Mouse (Mus musculus) forebrain, embryonic 13.5 days (tissue): Measurements from ENCODE around the gene Msn. TPM values are rescaled to one million over a fixed set of nuclear protein-coding genes. Genes with fewer than 3 reads are reported as not detected.

Experiments used
- ATAC-seq: fragments of 200-750 bp; cut with Nextera tagmentation; 2 replicates; pipeline ENCODE4 v1.8.0; 2017
- H3K27ac ChIP-seq: fragments of 300-500 bp; sonication (generic); 2 replicates; pipeline ENCODE4 v1.5.1; 2015; ENCODE audit warnings: inconsistent platforms, mild to moderate bottlenecking, moderate library complexity
- H3K27me3 ChIP-seq: fragments of 300-500 bp; sonication (generic); 2 replicates; pipeline ENCODE4 v1.6.1; 2015; ENCODE audit warnings: mild to moderate bottlenecking, inconsistent platforms
- H3K36me3 ChIP-seq: fragments of 300-500 bp; sonication (generic); 2 replicates; pipeline ENCODE4 v1.6.1; 2015; ENCODE audit warnings: mild to moderate bottlenecking, inconsistent platforms; ENCODE audit not compliant: poor library complexity, severe bottlenecking
- H3K4me1 ChIP-seq: fragments of 300-500 bp; sonication (generic); 2 replicates; pipeline ENCODE4 v1.6.1; 2015; ENCODE audit warnings: inconsistent platforms
- H3K4me2 ChIP-seq: fragments of 300-500 bp; sonication (generic); 2 replicates; pipeline ENCODE4 v1.6.1; 2015; ENCODE audit warnings: inconsistent platforms, mild to moderate bottlenecking, moderate library complexity
- H3K4me3 ChIP-seq: fragments of 300-500 bp; sonication (generic); 2 replicates; pipeline ENCODE4 v1.5.1; 2015; ENCODE audit warnings: mild to moderate bottlenecking, inconsistent platforms
- H3K9ac ChIP-seq: fragments of 300-500 bp; sonication (generic); 2 replicates; pipeline ENCODE4 v1.6.1; 2015; ENCODE audit warnings: mild to moderate bottlenecking, inconsistent platforms
- H3K9me3 ChIP-seq: fragments of 300-500 bp; sonication (generic); replicated peaks from 2 replicates; pipeline ENCODE4 v1.6.1; 2016; ENCODE audit warnings: inconsistent platforms
- WGBS: fragments of 180-500 bp; shearing (Covaris S2); methylation state at CpG from one replicate; pipeline ENCODE4 v1.1.7; 2015; 5-methylcytosine and 5-hydroxymethylcytosine counted together
- polyA plus RNA-seq: library from polyadenylated mRNA; unstranded; fragments of >200 nt; fragmentation: Nextera tagmentation; extraction: Ambion mirVana; gene quantifications from 2 replicates; pipeline ENCODE4 v1.2.1, GENCODE M21; 2015

Gene Msn
- polyA plus RNA-seq = 50.7 and 54.1 TPM in 2 replicates

DNA sequence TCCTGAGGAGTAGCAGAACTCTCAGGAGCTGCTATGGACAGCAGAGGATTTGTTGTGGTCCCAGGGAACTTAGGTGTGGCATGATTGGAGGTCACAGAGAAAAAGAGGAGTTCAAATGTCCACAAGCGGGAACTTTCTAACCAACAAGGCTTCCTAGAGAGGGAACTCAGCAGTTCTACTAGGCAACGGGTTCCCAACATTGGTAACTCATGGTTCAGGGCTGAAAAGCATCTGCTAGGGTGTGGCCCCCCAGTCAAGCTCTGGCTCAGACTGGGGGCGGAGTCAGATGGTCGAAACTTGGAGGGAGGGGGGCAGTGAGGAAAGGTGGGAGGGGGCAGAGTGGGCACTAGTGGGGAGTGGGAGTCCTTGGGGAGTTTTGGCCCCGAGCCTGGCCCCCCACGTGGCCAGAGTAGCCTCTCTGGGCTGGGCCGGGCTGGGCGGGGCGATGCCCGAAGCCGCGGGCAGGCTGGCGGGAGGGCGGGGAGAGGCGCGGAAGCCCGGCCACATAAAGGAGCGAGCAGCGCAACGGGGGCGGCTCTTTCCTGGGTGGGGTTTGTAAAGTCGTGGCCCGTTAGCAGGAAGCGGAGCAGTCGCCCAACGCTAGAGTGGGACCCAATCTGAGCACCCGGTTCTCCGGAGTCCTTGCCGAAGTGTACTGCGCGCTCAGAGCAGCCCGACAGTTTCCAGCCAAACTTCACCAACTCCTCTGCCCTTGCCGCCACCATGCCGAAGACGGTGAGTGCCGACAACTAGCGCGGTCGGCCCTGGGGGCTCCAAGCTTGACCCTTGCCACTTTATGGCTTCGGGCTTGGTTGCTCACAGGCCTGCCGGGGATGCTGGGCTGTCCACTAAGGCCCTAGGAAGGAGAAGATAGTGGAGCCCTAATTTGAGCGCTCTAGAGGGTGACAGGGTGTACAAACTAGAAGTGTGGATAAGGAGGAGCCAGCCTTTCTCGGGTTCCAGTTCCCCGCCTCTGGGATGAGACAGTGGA lies at the start of gene Msn:
Gene Msn, plus strand, starts transcription at position 534 of the 991 bp plus-strand sequence.
- Histone ChIP-seq H3K4me3 (peak within 1 kb of the TSS; percentile 48), H3K36me3 (no peaks in the 10 kb centered on the region), H3K4me1 (no peaks in the 10 kb centered on the region), H3K27me3 (no peaks in the 10 kb centered on the region), H3K4me2 (peak within 1 kb of the TSS; percentile 66), H3K9ac (peak within 1 kb of the TSS; percentile 63), H3K27ac (no peak within 1 kb of the TSS), H3K9me3 (no peaks in the 10 kb centered on the region)
- WGBS = 20% methylated on average over 40 of the region's 44 CpGs
- peak; percentile 88 for ATAC-seq

DNA sequence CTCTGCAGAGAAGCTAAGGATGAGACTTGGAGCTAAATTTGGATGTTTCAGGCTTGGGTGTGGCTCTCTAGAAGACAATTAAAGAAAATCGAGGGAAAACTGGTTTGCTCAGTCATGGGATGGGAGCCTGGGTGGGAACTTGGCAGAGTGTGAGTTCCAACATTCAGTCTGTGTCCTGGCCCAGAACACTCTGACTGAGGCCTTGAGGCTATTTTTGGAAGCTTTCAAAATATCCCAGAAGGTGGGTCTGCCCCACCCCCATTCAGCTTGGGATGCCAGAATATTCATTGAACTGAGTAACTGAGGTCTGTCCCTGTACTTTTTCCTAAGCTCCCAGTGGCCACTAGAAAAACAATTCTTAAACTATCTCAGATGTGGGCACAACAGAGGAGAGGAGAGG lies 43.0 kb upstream of the Msn start:
- H3K27me3 ChIP-seq = no peaks in the 10 kb centered on the region
- 77% methylated on average over 1 of the region's 1 CpGs for WGBS
- ATAC-seq = no peak

GRCm38 (mm10) chrX:96077747-96078146 lies 18.1 kb upstream of the Msn start:
- H3K9me3 ChIP-seq = no peaks in the 10 kb centered on the region

More for the DNA sequence above, 43.0 kb upstream of the Msn start:
- Histone ChIP-seq H3K4me1 (no peaks in the 10 kb centered on the region), H3K36me3 (no peaks in the 10 kb centered on the region), H3K4me3 (no peak overlapping the region), H3K27ac (no peak overlapping the region), H3K9ac (no peak overlapping the region), H3K4me2 (no peak overlapping the region), H3K9me3 (no peaks in the 10 kb centered on the region)

GRCm38 (mm10) chrX:96086259-96086658 lies 9.6 kb upstream of the Msn start:
- ATAC-seq = no peak
- no peaks in the 10 kb centered on the region for H3K36me3 ChIP-seq
- no peaks in the 10 kb centered on the region for H3K27me3 ChIP-seq
- no peak overlapping the region for H3K4me3 ChIP-seq
- no peaks in the 10 kb centered on the region for H3K9me3 ChIP-seq
- H3K9ac ChIP-seq = no peak overlapping the region
- no peak overlapping the region for H3K4me2 ChIP-seq
- H3K27ac ChIP-seq = no peak overlapping the region
- 30% methylated on average over 2 of the region's 2 CpGs for WGBS
- H3K4me1 ChIP-seq = no peaks in the 10 kb centered on the region

More at GRCm38 (mm10) chrX:96077747-96078146, 18.1 kb upstream of the Msn start:
- Histone ChIP-seq H3K4me3 (no peak overlapping the region), H3K27ac (no peak overlapping the region), H3K4me2 (no peak overlapping the region), H3K9ac (no peak overlapping the region), H3K27me3 (no peaks in the 10 kb centered on the region), H3K4me1 (no peaks in the 10 kb centered on the region), H3K36me3 (no peaks in the 10 kb centered on the region)
- no peak for ATAC-seq

GRCm38 (mm10) chrX:96096513-96097210 lies 820 bp downstream of the Msn start:
- 14% methylated on average over 14 of the region's 15 CpGs for WGBS
- H3K27ac ChIP-seq = no peak overlapping the region
- H3K4me2 ChIP-seq = peak overlapping the region; percentile 66

DNA sequence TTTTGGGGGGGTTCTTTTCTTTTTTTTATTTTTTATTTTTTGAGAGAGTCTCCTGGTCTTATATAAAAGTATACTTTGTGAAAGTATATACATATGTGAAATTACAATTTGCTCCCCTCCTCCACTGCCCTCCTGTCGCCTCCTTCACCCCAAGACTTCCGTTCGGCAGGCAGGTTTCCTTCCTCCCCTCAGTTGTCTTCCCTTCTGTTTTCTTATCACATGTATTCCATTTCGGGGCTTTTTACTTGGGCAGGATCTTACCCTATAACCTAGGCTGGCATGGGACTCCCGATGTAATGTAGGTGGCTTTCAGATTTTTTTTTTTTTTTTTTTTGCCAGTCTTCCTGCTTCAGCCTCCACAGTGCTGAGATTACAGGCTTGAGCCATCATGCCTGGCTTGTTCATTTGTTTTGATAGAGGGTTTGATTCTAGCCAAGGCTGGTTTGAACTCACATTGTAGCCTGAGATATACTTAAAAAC lies 1.7 kb downstream of the Msn start:
- Histone ChIP-seq H3K9ac (no peak overlapping the region), H3K4me3 (peak overlapping the region; percentile 48), H3K36me3 (no peaks in the 10 kb centered on the region), H3K4me1 (no peaks in the 10 kb centered on the region), H3K27me3 (no peaks in the 10 kb centered on the region), H3K4me2 (peak overlapping the region; percentile 66), H3K27ac (no peak overlapping the region), H3K9me3 (no peaks in the 10 kb centered on the region)
- WGBS = 27% methylated on average over 5 of the region's 5 CpGs
- no peak for ATAC-seq

More at GRCm38 (mm10) chrX:96096513-96097210, 820 bp downstream of the Msn start:
- ATAC-seq = peak; percentile 57
- H3K4me3 ChIP-seq = peak overlapping the region; percentile 48
- H3K36me3 ChIP-seq = no peaks in the 10 kb centered on the region
- no peaks in the 10 kb centered on the region for H3K9me3 ChIP-seq
- H3K9ac ChIP-seq = peak overlapping the region; percentile 63
- H3K4me1 ChIP-seq = no peaks in the 10 kb centered on the region
- no peaks in the 10 kb centered on the region for H3K27me3 ChIP-seq

DNA sequence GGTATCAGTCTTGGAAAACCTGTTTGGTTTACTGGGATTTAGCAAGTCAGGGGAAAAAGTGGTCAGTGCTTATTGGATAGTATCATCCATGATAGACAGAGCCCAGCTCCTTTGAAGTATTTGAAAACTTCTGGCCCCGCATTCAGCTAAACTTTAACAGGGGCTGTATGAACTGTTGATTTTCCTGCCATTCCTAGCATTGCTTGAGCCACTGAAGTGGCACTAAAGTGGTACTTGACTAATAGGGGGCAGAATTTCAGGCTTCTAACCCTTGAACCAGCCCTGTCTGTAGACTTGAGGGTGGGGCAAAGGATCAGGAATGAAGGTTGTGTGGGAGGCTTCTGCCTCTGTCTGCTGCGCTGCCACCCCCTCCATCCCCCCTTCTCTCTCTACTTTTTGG lies 3.2 kb downstream of the Msn start:
- no peak overlapping the region for H3K4me2 ChIP-seq
- no peak for ATAC-seq
- no peaks in the 10 kb centered on the region for H3K36me3 ChIP-seq
- no peak overlapping the region for H3K4me3 ChIP-seq
- no peaks in the 10 kb centered on the region for H3K27me3 ChIP-seq
- no peak overlapping the region for H3K27ac ChIP-seq
- no peaks in the 10 kb centered on the region for H3K4me1 ChIP-seq
- H3K9me3 ChIP-seq = no peaks in the 10 kb centered on the region
- H3K9ac ChIP-seq = no peak overlapping the region
- WGBS = 79% methylated on average over 2 of the region's 2 CpGs

DNA sequence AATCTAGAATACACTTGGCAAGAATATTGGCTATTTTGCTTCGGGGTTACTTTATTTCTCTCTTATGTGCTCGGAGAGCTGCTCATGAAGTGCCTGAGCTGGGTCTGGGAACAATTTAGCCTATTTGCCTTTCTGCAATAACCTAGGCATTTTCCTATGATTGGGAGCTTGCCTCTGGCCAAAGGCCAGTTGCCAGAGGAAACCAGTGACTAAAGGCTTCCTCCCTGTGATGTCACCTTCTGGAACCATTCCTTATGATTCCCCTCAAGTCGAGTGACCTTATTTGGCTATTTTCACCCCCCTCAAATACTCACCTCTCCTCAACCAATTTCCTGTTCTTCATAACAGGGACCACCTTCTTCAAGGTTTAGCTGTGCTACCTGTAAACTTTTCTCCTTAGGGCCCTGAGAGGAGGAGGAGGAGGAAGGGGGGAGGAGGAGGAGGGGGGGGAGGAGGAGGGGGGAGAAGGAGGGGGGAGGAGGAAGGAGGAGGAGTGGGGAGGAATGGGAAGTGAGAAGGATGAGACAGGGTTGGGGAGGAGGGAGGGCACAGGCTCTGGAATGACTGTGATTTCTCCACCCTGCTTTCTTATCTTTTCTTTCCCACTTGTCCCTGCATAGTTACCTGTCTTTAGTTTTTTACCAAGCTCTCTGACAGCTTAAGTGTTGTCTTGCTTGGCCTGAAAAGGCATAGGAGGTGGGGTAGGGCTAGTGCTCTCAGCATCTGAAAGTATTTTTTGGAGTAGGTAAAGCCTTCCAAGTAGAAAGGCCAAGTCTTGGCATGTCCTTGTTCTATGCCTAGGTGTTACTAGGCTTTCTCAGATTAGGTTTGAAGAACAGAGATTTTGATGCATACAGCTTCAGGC lies 11.8 kb downstream of the Msn start:
- Histone ChIP-seq H3K4me2 (no peak overlapping the region), H3K27ac (no peak overlapping the region), H3K4me3 (no peak overlapping the region), H3K27me3 (no peaks in the 10 kb centered on the region), H3K36me3 (no peaks in the 10 kb centered on the region), H3K9ac (no peak overlapping the region), H3K4me1 (no peaks in the 10 kb centered on the region), H3K9me3 (no peaks in the 10 kb centered on the region)
- no peak for ATAC-seq
- WGBS = 76% methylated on average over 3 of the region's 3 CpGs

- Histone ChIP-seq H3K4me1 (no peaks in the 10 kb centered on the region), H3K27ac (no peak overlapping the region), H3K4me3 (no peak overlapping the region), H3K9ac (no peak overlapping the region), H3K4me2 (no peak overlapping the region), H3K27me3 (no peaks in the 10 kb centered on the region), H3K9me3 (no peaks in the 10 kb centered on the region), H3K36me3 (no peaks in the 10 kb centered on the region)
- no peak for ATAC-seq
Observed at GRCm38 (mm10) chrX:96113106-96113634, 17.3 kb downstream of the Msn start.

DNA sequence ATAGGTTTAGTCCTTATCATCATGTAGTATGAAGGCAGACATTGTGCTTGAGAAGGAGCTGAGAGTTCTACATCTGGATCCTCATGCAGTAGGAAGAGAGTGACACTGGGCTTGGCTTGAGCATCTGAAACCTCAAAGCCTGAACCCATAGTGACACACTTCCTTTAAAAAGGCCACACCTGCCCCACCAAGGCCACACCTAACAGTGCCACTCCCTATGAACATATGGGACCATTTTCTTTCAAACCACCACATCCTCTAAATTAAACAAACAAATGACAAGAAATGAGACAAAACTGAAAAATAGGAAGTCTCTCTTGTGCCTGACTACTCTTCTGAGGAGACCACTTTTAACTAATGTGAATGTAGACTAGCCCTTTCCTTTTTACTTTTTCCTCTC lies 19.7 kb downstream of the Msn start:
- no peak overlapping the region for H3K4me3 ChIP-seq

DNA sequence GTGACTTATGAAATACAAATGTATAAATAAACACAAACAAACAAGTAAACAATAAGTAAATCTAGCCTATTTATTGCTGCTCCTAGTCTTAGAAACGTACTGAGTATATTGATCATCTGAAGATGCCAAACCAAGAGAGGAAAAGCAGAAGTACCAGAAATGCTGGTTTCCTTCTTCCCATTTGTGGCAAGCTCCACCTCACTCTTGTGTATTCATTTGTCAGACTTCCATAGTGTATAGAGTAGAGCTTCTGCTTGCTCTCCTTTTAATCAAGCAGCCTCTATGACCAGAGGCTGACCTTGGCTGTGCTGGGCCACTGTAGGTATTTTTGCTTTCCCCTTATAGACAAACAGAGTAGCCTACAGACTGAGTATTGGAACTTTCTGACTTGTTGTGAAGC lies 21.5 kb downstream of the Msn start:
- ATAC-seq = no peak
- Histone ChIP-seq H3K4me3 (no peak overlapping the region), H3K4me1 (no peaks in the 10 kb centered on the region), H3K9ac (no peak overlapping the region), H3K9me3 (no peaks in the 10 kb centered on the region), H3K36me3 (no peaks in the 10 kb centered on the region), H3K4me2 (no peak overlapping the region), H3K27ac (no peak overlapping the region), H3K27me3 (no peaks in the 10 kb centered on the region)
- WGBS = 89% methylated on average over 1 of the region's 1 CpGs

More for the DNA sequence above, 19.7 kb downstream of the Msn start:
- Histone ChIP-seq H3K36me3 (no peaks in the 10 kb centered on the region), H3K27ac (no peak overlapping the region), H3K4me2 (no peak overlapping the region), H3K9ac (no peak overlapping the region), H3K9me3 (no peaks in the 10 kb centered on the region), H3K4me1 (no peaks in the 10 kb centered on the region), H3K27me3 (no peaks in the 10 kb centered on the region)
- no peak for ATAC-seq
